Mouse (Mus musculus): ENCODE measurements around the gene Myef2. TPM values are rescaled to one million over a fixed set of nuclear protein-coding genes. Genes with fewer than 3 reads are reported as not detected.

Myef2 gene
- polyA plus RNA-seq (2015; fragmentation: Illumina TruSeq; extraction: RNeasy Lipid Tissue Mini Kit (QIAGEN cat#74804); ENCODE audit: insufficient read depth, low read depth, low replicate concordance) = 5.8 TPM

DNA sequence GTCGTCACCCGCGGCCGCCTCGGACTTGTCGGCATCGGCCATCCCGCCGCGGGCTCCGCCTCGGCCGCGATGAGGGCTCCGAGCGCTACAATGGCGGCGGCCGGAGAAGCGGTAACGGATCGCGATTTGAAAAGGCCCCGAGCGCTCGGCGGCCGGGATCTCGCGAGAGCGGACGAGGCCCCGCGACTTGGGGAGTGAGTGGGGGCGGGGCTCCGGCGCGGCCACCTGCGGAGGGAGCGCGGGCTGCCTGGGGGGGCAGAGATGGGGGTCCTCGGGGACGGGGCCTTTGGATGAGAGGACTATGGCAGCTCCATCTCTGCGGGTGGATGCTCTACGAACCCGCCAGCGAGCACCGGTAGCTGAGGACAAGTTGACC lies at the start of gene Myef2:
Gene Myef2, minus strand, starts transcription at position 185 of the 376 bp plus-strand sequence.

DNA sequence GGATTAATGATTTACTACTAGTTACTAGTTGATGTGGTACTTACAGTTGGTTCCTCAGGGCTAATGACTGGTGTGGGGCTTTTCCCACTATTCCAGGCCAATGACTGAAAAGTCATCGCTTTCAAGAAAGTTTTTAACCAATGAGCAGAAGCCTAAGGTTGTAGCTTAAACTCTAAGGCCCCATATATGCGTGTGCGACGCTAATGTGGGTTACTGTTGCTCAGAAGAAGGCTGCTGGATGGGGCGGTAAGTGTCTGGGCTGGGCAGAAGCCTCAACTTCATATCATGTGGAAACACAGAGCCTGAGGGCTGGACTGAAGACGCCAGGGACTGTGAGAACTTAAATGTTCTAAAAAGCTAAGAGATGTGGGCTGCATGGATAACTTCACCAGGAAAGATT lies 28.9 kb upstream of the Myef2 start, which contains the start of gene Slc12a1:
Gene Slc12a1, plus strand, starts transcription at position 118 of the 400 bp plus-strand sequence.

DNA sequence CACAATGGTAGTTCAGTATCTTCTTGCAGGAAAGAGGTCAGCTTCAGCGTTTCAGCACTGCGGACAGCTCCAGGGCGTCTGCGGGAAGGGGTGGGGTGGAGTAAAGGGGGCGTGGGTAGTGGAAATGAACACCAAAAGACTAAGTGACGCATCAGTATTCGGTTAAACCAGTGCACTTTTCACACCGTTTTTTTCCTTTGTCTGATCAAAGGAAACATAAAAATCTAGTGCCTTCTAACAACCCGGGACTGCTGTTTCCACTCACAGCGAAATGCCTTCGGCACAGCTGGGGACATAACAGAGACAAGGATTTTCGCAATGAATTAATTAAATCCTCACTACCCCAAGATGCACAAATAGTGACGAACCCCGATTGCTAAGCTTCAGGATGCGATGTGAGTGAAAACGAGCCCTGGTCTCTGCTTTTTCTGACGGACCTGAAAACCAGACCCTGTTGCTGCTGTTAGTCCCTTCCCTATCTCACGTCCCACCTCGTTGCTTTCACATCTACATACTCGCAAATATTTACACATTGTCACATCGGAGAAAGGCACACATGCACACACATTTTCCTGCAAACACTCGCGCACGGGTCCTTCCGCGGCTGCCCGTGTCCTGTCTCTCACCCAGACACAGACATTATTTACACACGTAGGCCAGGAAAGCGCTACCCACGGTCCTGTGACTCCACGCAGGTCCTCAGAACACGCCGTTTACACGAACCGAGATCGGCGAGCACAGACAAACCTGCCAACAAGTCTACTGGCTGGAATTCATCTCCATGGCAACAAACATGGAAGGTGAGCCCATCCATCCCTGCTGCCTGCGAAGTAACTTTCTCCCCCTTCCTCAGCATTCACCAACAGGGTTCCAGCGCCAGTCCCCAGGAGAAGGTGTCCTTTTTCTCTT lies 12.7 kb upstream of the Myef2 start, which contains the start of gene Ctxn2:
Gene Ctxn2, plus strand, starts transcription at position 790 of the 909 bp plus-strand sequence.

DNA sequence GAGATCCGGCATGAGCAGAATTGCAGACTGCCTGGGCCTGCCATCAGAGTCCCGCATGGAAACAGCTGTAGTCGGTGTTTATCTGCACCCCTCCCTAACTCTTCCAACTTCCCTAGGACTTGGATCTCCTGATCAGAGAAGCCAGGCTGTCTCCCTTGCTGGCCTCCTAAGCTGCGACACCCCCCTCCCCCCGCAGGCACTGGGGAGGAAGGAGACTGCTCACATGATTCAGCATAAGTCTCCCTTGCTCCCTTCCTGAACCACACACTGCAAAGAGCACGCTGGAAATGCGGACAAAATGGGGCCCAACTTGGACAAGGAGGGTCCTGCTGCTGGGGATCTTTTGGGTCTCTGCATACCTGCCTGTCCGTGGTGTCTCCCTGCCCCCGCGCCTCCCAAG lies 55.6 kb downstream of the Myef2 start, which contains the start of gene Slc24a5:
Gene Slc24a5, plus strand, starts transcription at position 231 of the 400 bp plus-strand sequence.

Other genes starting within 250 kb of the Myef2 start
- not detected for gene Slc24a5, start 55.5 kb downstream of the Myef2 start, polyA plus RNA-seq (2015; fragmentation: Illumina TruSeq; extraction: RNeasy Lipid Tissue Mini Kit (QIAGEN cat#74804); ENCODE audit: insufficient read depth, low read depth, low replicate concordance)
- gene Ctxn2, start 13.0 kb upstream of the Myef2 start, polyA plus RNA-seq (2015; fragmentation: Illumina TruSeq; extraction: RNeasy Lipid Tissue Mini Kit (QIAGEN cat#74804); ENCODE audit: insufficient read depth, low read depth, low replicate concordance) = not detected
- gene Slc12a1, start 28.8 kb upstream of the Myef2 start, polyA plus RNA-seq (2015; fragmentation: Illumina TruSeq; extraction: RNeasy Lipid Tissue Mini Kit (QIAGEN cat#74804); ENCODE audit: insufficient read depth, low read depth, low replicate concordance) = not detected
- gene Dut, start 123.5 kb upstream of the Myef2 start, polyA plus RNA-seq (2015; fragmentation: Illumina TruSeq; extraction: RNeasy Lipid Tissue Mini Kit (QIAGEN cat#74804); ENCODE audit: insufficient read depth, low read depth, low replicate concordance) = 8.2 TPM